In genomic region chr16:33244136-33244691, GRCm38 (mm10) we compare ENCODE assay signal across 9 mouse cellular contexts. TPM values are rescaled to one million over a fixed set of nuclear protein-coding genes. Genes with fewer than 3 reads are reported as not detected.
DNase-seq lines count a peak whose midpoint lies in the region; ATAC-seq and TF ChIP-seq lines count a peak whose summit lies in the region.
"Had no signal": no experiment of that assay in that cellular context is flagged by ENCODE, and none has a peak within 500 bp of the region (broad histone marks: within the 10 kb centered on the region; RNA-seq: fewer than 3 reads in every experiment).

No protein-coding gene starts in this region.

- H3K4me2 ChIP-seq in embryonic facial prominence, embryonic 13.5 days: no peak overlapping the region
- H3K4me2 ChIP-seq in midbrain, embryonic 13.5 days (replicated peaks): no peak overlapping the region
- no peak overlapping the region for H3K4me2 ChIP-seq in midbrain, embryonic 14.5 days (ENCODE audit: low read length)
- H3K4me2 ChIP-seq in intestine, embryonic 15.5 days (replicated peaks): no peak overlapping the region
- no peak overlapping the region for H3K4me2 ChIP-seq in stomach, postnatal 0 days (replicated peaks; ENCODE audit: low read depth)

- peak; percentile 59 for TF ChIP-seq CTCF in stomach, postnatal 0 days (IDR thresholded peaks at IDR 0.05; ENCODE audit: low read depth)

- WGBS in embryonic facial prominence, embryonic 13.5 days: 87% methylated on average over 6 of the region's 6 CpGs
- WGBS in embryonic facial prominence, embryonic 10.5 days: 88% methylated on average over 6 of the region's 6 CpGs
- WGBS in midbrain, embryonic 13.5 days: 94% methylated on average over 6 of the region's 6 CpGs
- 91% methylated on average over 6 of the region's 6 CpGs for WGBS in midbrain, embryonic 14.5 days
- WGBS in intestine, embryonic 15.5 days: 88% methylated on average over 6 of the region's 6 CpGs
- 93% methylated on average over 6 of the region's 6 CpGs for WGBS in stomach, postnatal 0 days

- ATAC-seq in embryonic facial prominence, embryonic 13.5 days (ENCODE audit: insufficient number of reproducible peaks, insufficient read depth, low FRiP score, low TSS enrichment, low read depth): peak; percentile 15; the same call in 1 of the 2 replicates
- peak; percentile 40; the same call in 1 of the 2 replicates for ATAC-seq in midbrain, embryonic 13.5 days
- no peak for ATAC-seq in midbrain, embryonic 14.5 days (ENCODE audit: low FRiP score, low TSS enrichment)
- ATAC-seq in intestine, embryonic 15.5 days: 0 out of 2 replicates have a peak, but pooled peaks have one; percentile 49
- ATAC-seq in stomach, postnatal 0 days (ENCODE audit: low FRiP score, low TSS enrichment): peak; percentile 60
- ATAC-seq: Patski had no signal

- H3K4me3 ChIP-seq in embryonic facial prominence, embryonic 13.5 days: no peak overlapping the region
- no peak overlapping the region for H3K4me3 ChIP-seq in embryonic facial prominence, embryonic 10.5 days
- H3K4me3 ChIP-seq in midbrain, embryonic 13.5 days (replicated peaks): no peak overlapping the region
- no peak overlapping the region for H3K4me3 ChIP-seq in midbrain, embryonic 14.5 days (replicated peaks; ENCODE audit: low read depth, low read length)
- H3K4me3 ChIP-seq in intestine, embryonic 15.5 days (replicated peaks): no peak overlapping the region
- no peak overlapping the region for H3K4me3 ChIP-seq in stomach, postnatal 0 days (ENCODE audit: low read depth, low read length)

- TF ChIP-seq EP300 in stomach, postnatal 0 days (optimal IDR thresholded peaks at IDR 0.05): no peak

- no peak for DNase-seq in embryonic facial prominence, embryonic 10.5 days (ENCODE audit: low spot score)
- no peak for DNase-seq in midbrain, embryonic 14.5 days
- DNase-seq in stomach, postnatal 0 days (ENCODE audit: low spot score): no peak
- DNase-seq in layer of hippocampus, adult 9-11 months: no peak
- DNase-seq in gastrocnemius, postnatal 14 days: no peak

- no peak overlapping the region for H3K27ac ChIP-seq in embryonic facial prominence, embryonic 13.5 days
- H3K27ac ChIP-seq in embryonic facial prominence, embryonic 10.5 days (replicated peaks): no peak overlapping the region
- no peak overlapping the region for H3K27ac ChIP-seq in midbrain, embryonic 13.5 days
- no peak overlapping the region for H3K27ac ChIP-seq in midbrain, embryonic 14.5 days (replicated peaks; ENCODE audit: low read depth, low read length)
- no peak overlapping the region for H3K27ac ChIP-seq in intestine, embryonic 15.5 days
- H3K27ac ChIP-seq in stomach, postnatal 0 days (replicated peaks): no peak overlapping the region

- no peaks in the 10 kb centered on the region for H3K4me1 ChIP-seq in embryonic facial prominence, embryonic 13.5 days
- H3K4me1 ChIP-seq in embryonic facial prominence, embryonic 10.5 days: no peaks in the 10 kb centered on the region
- H3K4me1 ChIP-seq in midbrain, embryonic 13.5 days (replicated peaks): no peaks in the 10 kb centered on the region
- H3K4me1 ChIP-seq in midbrain, embryonic 14.5 days (ENCODE audit: control insufficient read depth, insufficient read depth, low read length): no peaks in the 10 kb centered on the region
- no peaks in the 10 kb centered on the region for H3K4me1 ChIP-seq in intestine, embryonic 15.5 days (replicated peaks)
- no peaks in the 10 kb centered on the region for H3K4me1 ChIP-seq in stomach, postnatal 0 days (replicated peaks; ENCODE audit: control insufficient read depth, insufficient read depth)

- peaks cover 57% of the 10 kb centered on the region for H3K36me3 ChIP-seq in embryonic facial prominence, embryonic 13.5 days
- peaks cover 63% of the 10 kb centered on the region for H3K36me3 ChIP-seq in embryonic facial prominence, embryonic 10.5 days (replicated peaks)
- H3K36me3 ChIP-seq in midbrain, embryonic 13.5 days: peaks cover 52% of the 10 kb centered on the region
- H3K36me3 ChIP-seq in midbrain, embryonic 14.5 days (ENCODE audit: control insufficient read depth, insufficient read depth, low read length): peaks cover 48% of the 10 kb centered on the region
- H3K36me3 ChIP-seq in intestine, embryonic 15.5 days: peaks cover 23% of the 10 kb centered on the region; the same call in 1 of the 2 replicates
- peaks cover 16% of the 10 kb centered on the region; the same call in 1 of the 2 replicates for H3K36me3 ChIP-seq in stomach, postnatal 0 days (ENCODE audit: control insufficient read depth, insufficient read depth, low read length)

- H3K9me3 ChIP-seq in embryonic facial prominence, embryonic 13.5 days: no peaks in the 10 kb centered on the region
- H3K9me3 ChIP-seq in embryonic facial prominence, embryonic 10.5 days: no peaks in the 10 kb centered on the region
- no peaks in the 10 kb centered on the region for H3K9me3 ChIP-seq in midbrain, embryonic 13.5 days
- H3K9me3 ChIP-seq in midbrain, embryonic 14.5 days (ENCODE audit: control insufficient read depth, low read length): no peaks in the 10 kb centered on the region
- H3K9me3 ChIP-seq in intestine, embryonic 15.5 days: no peaks in the 10 kb centered on the region
- H3K9me3 ChIP-seq in stomach, postnatal 0 days (ENCODE audit: control insufficient read depth, low read length): no peaks in the 10 kb centered on the region

- no peak overlapping the region for H3K9ac ChIP-seq in embryonic facial prominence, embryonic 13.5 days
- no peak overlapping the region for H3K9ac ChIP-seq in midbrain, embryonic 13.5 days (replicated peaks)
- H3K9ac ChIP-seq in midbrain, embryonic 14.5 days (replicated peaks; ENCODE audit: low read length): no peak overlapping the region
- no peak overlapping the region for H3K9ac ChIP-seq in intestine, embryonic 15.5 days
- H3K9ac ChIP-seq in stomach, postnatal 0 days (ENCODE audit: low read length): no peak overlapping the region

- H3K27me3 ChIP-seq in embryonic facial prominence, embryonic 13.5 days: no peaks in the 10 kb centered on the region
- H3K27me3 ChIP-seq in embryonic facial prominence, embryonic 10.5 days (replicated peaks; ENCODE audit: low read depth, poor library complexity, severe bottlenecking): no peaks in the 10 kb centered on the region
- no peaks in the 10 kb centered on the region for H3K27me3 ChIP-seq in midbrain, embryonic 13.5 days
- H3K27me3 ChIP-seq in midbrain, embryonic 14.5 days (ENCODE audit: control insufficient read depth, insufficient read depth, low read length): no peaks in the 10 kb centered on the region
- no peaks in the 10 kb centered on the region for H3K27me3 ChIP-seq in intestine, embryonic 15.5 days (replicated peaks)
- no peaks in the 10 kb centered on the region for H3K27me3 ChIP-seq in stomach, postnatal 0 days (ENCODE audit: control insufficient read depth, insufficient read depth, low read length)
- H3K27me3 ChIP-seq: Patski had no signal

- intact Hi-C loops in gastrocnemius, postnatal 14 days (cut with DNase I; ENCODE audit: low total_unique reads): no loop called here

RNA-seq across cellular contexts. Expression of gene Snx4, which starts 7.0 kb away (rescaled TPM):
- polyA plus RNA-seq in embryonic facial prominence, embryonic 13.5 days (2015; fragmentation: Nextera tagmentation; extraction: Ambion mirVana): 82.7 and 94.7 TPM in 2 replicates
- 64.9 and 66.8 TPM in 2 replicates for polyA plus RNA-seq in embryonic facial prominence, embryonic 10.5 days (2016; fragmentation: Nextera tagmentation; extraction: Ambion mirVana)
- polyA plus RNA-seq in midbrain, embryonic 13.5 days (2015; fragmentation: Nextera tagmentation; extraction: Ambion mirVana): 78.2 and 81.9 TPM in 2 replicates
- polyA plus RNA-seq in midbrain, embryonic 14.5 days (2014; fragmentation: Nextera tagmentation; extraction: Ambion mirVana): 77.8 and 98.2 TPM in 2 replicates
- polyA plus RNA-seq in intestine, embryonic 15.5 days (2015; fragmentation: Nextera tagmentation; extraction: Ambion mirVana): 80.2 and 82.5 TPM in 2 replicates
- 59.3 and 59.7 TPM in 2 replicates for polyA plus RNA-seq in stomach, postnatal 0 days (2015; fragmentation: Nextera tagmentation; extraction: Ambion mirVana)
- 10 to 100 TPM; 19.5 to 22.3 TPM for total RNA-seq in gastrocnemius, postnatal 14 days (2021)

RNA-seq across cellular contexts. Expression of gene Osbpl11, which starts 59.3 kb away (rescaled TPM):
- polyA plus RNA-seq in embryonic facial prominence, embryonic 13.5 days (2015; fragmentation: Nextera tagmentation; extraction: Ambion mirVana): 17.2 and 17.8 TPM in 2 replicates
- 22.2 and 23.8 TPM in 2 replicates for polyA plus RNA-seq in embryonic facial prominence, embryonic 10.5 days (2016; fragmentation: Nextera tagmentation; extraction: Ambion mirVana)
- polyA plus RNA-seq in midbrain, embryonic 13.5 days (2015; fragmentation: Nextera tagmentation; extraction: Ambion mirVana): 16.8 and 19.8 TPM in 2 replicates
- polyA plus RNA-seq in midbrain, embryonic 14.5 days (2014; fragmentation: Nextera tagmentation; extraction: Ambion mirVana): 16.4 and 21.5 TPM in 2 replicates
- polyA plus RNA-seq in intestine, embryonic 15.5 days (2015; fragmentation: Nextera tagmentation; extraction: Ambion mirVana): 14.7 and 15.2 TPM in 2 replicates
- polyA plus RNA-seq in stomach, postnatal 0 days (2015; fragmentation: Nextera tagmentation; extraction: Ambion mirVana): 8.1 and 9.0 TPM in 2 replicates
- 10 to 100 TPM; 11.7 to 15.8 TPM for total RNA-seq in gastrocnemius, postnatal 14 days (2021)
